Mouse (Mus musculus): ENCODE measurements around the gene Tmem150c.

GRCm38 (mm10) chr5:100149967-100150366 lies 9.6 kb downstream of the Tmem150c start:
- no peak for TF ChIP-seq CTCF (IDR thresholded peaks at IDR 0.05; ENCODE audit: low read depth)
- no peak for TF ChIP-seq EP300 (IDR thresholded peaks at IDR 0.05; ENCODE audit: low read depth)
